Mouse (Mus musculus) layer of hippocampus, adult 6 months (tissue): ENCODE measurements around the gene Tmem9b. TPM values are rescaled to one million over a fixed set of nuclear protein-coding genes. Genes with fewer than 3 reads are reported as not detected.

Experiments used
- long read RNA-seq, 2 experiments: library from polyadenylated mRNA; unstranded; transcript quantifications; one replicate each; pipeline ENCODE4 v2.0.0; 2019 to 2020
- polyA plus RNA-seq: library from polyadenylated mRNA; unstranded; fragments of <200 nt; fragmentation: Nextera tagmentation; gene quantifications from 2 replicates; pipeline ENCODE4 v1.2.3, GENCODE M21; 2021

Gene Tmem9b
- 222 and 244 TPM in 2 replicates for polyA plus RNA-seq
- long read RNA-seq, experiment 1, transcript Tmem9b-201 (5 exons, 1,703 nt), result major isoform, 302 of 332 reads
- long read RNA-seq, experiment 1, partial matches to known transcripts, result 7 of 332 reads
- long read RNA-seq, experiment 1, other reads (novel, unspliced or antisense), result 23 of 332 reads
- long read RNA-seq, experiment 2, transcript Tmem9b-202 (5 exons, 1,771 nt), result minor isoform, 10 of 1,281 reads
- long read RNA-seq, experiment 2, transcript Tmem9b-201 (5 exons, 1,703 nt), result major isoform, 1,249 of 1,281 reads
- long read RNA-seq, experiment 2, partial matches to known transcripts, result 9 of 1,281 reads
- long read RNA-seq, experiment 2, other reads (novel, unspliced or antisense), result 13 of 1,281 reads

DNA sequence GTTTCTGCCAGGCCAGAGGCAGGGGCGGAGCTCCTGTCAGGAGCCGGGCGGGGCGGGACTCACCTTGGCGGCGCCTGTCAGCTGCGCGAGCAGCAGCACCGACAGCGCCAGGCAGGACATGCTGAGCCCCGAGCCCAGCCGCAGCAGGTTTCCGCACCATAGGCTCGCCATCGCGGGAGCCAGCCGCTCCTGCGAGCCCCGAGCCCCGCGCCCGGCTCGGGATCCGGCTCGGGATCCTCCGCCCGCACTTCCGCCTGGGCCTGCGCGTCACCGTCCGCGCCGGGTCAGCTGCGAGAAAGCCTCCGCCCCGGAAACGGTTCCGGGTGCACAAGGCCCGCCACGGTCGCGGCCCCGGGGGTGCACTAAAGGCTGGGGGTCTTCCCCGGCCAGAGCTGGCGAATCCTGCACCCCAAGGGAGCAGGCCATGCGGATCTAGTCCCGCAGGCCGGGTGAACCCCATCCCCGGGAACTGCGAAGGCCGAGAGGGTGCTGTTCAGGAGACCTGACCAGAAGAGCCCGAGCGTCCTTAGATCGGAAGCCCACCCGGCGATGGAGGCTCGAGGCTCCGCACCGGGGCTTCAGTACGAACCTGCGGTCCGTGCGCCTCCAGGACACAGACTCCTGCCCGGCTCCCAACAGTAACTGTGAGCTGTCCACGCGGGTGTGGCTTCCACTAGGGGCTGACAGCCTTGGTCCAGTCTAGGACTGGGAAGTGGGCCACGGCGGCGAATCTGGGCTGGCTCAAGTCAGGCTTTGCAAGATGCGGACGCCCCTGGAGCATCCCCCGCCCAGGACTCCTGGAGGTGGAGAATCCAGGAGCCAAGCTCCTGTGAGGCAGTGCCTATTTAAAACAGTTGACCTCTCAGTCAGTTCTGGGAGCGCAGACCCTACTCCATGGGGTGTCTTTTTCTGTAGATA, at the start of gene Tmem9b:
Gene Tmem9b (minus strand): TSS at position 868 of the 918 bp plus-strand sequence.

GRCm38 (mm10) chr7:109781470-109782203, 29.0 kb upstream of the Tmem9b start, which contains the start of gene Nrip3:
Nrip3 (minus strand) TSS chr7:109782025.

DNA sequence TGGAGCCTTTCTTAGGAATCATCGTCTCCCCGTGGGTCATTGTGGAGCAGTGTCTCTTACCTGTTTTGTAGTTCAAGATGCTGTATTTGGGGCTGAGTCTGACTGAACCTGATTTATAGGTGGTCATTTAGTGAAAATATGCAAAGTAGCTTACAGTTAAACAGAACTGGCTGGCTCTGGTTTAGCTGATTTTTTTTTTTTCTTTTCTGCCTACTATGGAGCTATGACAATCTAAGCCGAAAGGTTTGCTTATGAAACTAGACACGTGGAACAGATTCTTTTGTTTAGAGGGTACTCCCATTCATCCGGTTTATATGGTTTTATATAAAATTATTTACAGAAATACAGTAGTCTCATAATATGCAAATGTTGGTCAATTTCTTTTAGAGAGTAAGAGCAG, 21.0 kb downstream of the Tmem9b start, which contains the start of gene Ascl3:
Gene Ascl3 (minus strand): TSS at position 101 of the 400 bp plus-strand sequence.

DNA sequence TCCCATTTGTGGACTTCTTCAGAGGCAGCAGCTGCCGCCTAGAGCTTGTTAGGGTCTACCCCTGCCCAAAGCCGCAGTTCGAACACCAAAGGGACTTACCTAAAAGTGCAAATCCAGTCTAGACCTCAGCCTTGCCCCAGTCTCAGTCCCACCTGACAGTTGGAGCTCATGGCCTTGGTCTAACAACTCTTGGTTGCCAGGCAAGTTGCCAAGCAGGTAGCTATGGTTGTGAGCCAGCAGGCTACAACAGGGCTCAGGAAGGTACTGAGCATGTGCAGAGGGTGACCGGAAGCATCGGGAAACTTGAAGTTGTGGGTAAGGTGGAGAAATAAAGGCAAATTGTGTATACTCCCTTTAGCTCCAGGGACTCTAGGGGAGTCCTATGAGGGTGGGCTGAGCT, 29.0 kb downstream of the Tmem9b start, which contains the start of gene BC051019:
Gene BC051019 (minus strand): TSS at position 154 of the 400 bp plus-strand sequence.

DNA sequence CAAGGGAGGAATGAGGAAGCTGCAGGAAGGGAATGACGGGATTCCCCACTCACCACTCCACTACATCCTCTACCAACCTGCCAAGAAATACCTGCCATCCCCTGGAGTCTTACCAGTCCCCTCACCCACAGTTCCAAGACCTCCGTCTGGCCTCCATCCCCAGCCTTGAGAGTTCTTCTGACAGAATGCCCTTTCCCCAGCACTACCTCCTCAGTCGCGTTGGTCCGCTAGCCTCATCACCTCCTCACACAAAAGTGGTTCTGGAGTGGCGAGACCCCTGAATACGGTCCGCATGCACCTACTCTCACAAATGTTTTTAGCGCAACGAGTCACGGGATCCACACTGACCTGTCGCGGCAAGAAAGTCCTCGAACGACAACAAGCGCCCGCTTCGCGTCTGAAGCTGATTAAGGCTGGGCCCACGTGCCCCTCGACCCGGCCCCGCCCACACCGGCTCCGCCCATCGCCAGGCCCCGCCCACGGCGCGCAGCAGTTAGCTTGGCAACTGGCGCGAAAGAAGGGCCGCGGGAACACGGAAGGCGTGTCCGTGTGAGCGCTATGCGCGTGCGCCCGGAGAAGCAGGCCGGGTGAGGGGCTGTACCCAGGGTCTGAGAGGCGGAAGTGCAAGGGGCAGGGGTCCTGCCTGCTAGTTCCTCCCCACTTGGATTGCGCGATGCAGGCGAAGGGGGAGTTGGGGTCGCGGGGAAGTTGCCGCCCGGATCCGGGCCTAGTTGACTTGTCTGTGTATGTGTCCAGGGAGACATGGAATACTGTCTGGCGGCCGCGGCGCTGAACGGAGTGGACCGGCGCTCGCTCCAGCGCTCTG, 49.3 kb downstream of the Tmem9b start, which contains the start of the genes St5 and Akip1:
Gene St5 (minus strand): TSS at position 416 of the 826 bp plus-strand sequence.
Gene Akip1 (plus strand): TSS at position 501 of the 826 bp plus-strand sequence.

Other genes with a start within 250 kb of the Tmem9b start
- gene Trim66, start 244.7 kb downstream of the Tmem9b start, polyA plus RNA-seq, result 1.3 and 1.6 TPM in 2 replicates
- 647 and 819 TPM in 2 replicates for gene Rpl27a, start 233.7 kb downstream of the Tmem9b start, polyA plus RNA-seq
- gene St5, start 49.3 kb downstream of the Tmem9b start, polyA plus RNA-seq, result 5.1 and 5.9 TPM in 2 replicates
- gene Akip1, start 49.2 kb downstream of the Tmem9b start, polyA plus RNA-seq, result 12.6 and 16.1 TPM in 2 replicates
- gene BC051019, start 29.0 kb downstream of the Tmem9b start, polyA plus RNA-seq, result 0.48 and 0.77 TPM in 2 replicates
- gene Ascl3, start 21.1 kb downstream of the Tmem9b start, polyA plus RNA-seq, result not detected in 2 replicates
- gene Nrip3, start 29.1 kb upstream of the Tmem9b start, polyA plus RNA-seq, result 80.9 and 89.7 TPM in 2 replicates
- 0.39 and 0.44 TPM in 2 replicates for gene Scube2, start 112.8 kb upstream of the Tmem9b start, polyA plus RNA-seq
- gene Dennd5a, start 207.6 kb upstream of the Tmem9b start, polyA plus RNA-seq, result 50.1 and 50.6 TPM in 2 replicates
- gene Tmem41b, start 234.1 kb upstream of the Tmem9b start, polyA plus RNA-seq, result 46.0 and 50.6 TPM in 2 replicates